Mouse (Mus musculus): ENCODE results near the gene Ms4a12.
"Not testable (repeated sequence)": the region's sequence is repeated elsewhere in the genome, so short reads cannot be mapped to it uniquely, and the experiment has no call there.

Ms4a12 gene

DNA sequence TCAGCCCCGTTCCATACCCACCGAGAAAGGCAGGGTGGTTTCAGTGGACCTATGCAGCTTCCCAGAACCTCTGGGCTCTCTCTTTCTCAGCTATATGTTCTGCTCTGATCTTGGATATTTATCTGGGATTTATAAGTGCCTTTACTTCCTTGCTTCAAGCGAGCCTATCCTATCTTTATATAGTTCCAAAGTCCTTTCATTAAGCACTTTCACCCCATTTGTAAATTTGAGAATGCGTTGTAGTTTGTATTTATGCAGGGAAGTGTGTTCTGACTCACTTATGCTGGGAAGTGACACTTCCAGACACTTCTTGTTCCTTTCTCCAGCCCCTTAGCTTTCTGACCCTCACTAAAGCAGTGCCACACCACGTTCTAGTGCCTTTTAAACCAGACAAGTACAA is at the start of gene Ms4a12:
TSS of gene Ms4a12 (minus strand) at position 101 of the 400 bp plus-strand sequence.
- ChIA-PET CTCF (no interaction called here), POLR2A (no interaction called here)

- ChIA-PET POLR2A (interaction anchor here (1.0 to 3.3 kb wide), 7 partner anchors 12 to 29 kb away, joined by 3 to 16 read pairs (median 4); no protein-coding TSS in a partner anchor), CTCF (no interaction called here)
These were observed 48.0 kb upstream of the Ms4a12 start for GRCm38 (mm10) chr19:11280223-11280622.

DNA sequence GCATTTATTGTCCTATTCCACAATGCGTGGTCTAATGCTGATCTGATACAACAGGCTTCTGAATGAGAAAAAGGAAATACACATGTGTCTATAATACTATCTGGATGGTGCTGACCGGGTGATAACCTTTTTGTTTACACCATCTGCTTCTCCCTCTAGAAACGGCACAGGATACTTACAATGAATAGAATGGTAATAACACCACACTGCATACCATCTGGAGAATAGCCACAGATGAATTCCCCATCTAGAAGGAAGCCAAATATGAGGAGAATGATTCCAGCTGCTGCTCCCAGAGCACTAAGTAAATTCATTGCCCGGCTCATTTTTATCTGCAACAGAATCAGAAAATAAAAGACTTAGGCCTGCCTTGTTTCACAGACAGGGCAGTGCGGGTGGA is 44.2 kb upstream of the Ms4a12 start:
- ChIA-PET POLR2A (no interaction called here), CTCF (no interaction called here)

DNA sequence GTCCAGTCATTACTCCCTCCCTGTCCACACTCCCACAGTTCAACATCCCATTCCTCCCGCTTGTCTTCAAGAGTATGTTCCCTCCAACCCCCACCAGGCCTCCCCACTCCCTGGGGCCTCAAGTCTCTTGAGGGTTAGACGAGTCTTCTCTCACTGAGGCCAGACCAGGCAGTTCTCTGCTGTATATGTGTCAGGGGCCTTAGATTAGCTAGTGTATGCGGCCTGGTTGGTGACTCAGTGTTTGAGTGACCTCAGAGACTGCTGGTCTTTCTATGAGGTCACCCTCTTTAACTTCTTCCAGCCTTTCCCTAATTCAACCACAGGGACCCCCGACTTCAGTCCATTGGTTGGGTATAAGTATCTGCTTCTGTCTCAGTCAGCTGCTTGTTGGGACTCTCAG is 34.7 kb upstream of the Ms4a12 start:
- CTCF ChIA-PET = no interaction called here

DNA sequence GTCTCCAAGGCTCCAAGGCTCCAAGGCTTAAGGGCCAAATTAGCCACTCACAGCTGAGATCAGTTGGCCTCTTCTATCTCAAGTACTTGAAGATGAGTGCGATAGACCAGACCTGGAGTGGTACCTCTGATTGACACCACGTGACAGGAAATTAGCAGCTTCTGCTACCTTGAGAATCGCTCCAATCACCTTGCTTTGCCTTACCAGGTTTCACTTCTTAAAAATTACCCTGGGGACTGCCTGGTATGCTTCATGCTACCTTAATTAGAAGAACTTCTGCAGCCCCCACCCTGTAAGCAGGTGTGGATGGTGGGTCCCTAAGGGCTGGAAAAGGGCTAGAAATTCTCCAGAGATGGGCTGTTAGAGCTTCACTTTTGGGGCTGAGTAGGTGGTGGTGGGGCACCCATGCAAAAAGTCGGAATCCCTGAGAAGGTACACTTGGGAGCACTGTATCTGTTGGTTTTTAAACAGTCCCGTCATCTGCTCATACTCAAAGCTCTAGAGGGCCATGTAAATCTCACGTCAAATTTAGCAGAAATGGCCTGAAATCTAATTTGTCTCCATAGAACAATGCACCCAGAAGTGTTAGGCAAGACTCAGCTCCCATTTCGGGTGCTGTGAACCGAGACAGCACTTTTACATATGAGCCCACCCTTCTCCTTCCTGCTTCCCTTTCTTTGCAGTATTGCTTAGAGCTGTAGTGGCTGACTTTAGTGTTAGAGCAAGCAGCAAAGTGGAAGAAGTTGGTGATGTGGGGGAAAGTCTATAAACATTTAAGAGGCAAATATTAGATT is 34.0 kb upstream of the Ms4a12 start, which contains the start of gene Ms4a1:
TSS of gene Ms4a1 (minus strand) at position 190 of the 794 bp plus-strand sequence.
- POLR2A ChIA-PET = interaction anchor here in 2 of 4 experiments (0.6 to 1.3 kb wide), 2 partner anchors 27 to 89 kb away, joined by 3 read pairs; no protein-coding TSS in a partner anchor

More for the DNA sequence above, 34.7 kb upstream of the Ms4a12 start:
- POLR2A ChIA-PET = interaction anchor here in 2 of 4 experiments (0.6 to 1.3 kb wide), 2 partner anchors 19 to 26 kb away, joined by 3 to 6 read pairs; no protein-coding TSS in a partner anchor

GRCm38 (mm10) chr19:11264602-11265185 is 32.4 kb upstream of the Ms4a12 start:
- POLR2A ChIA-PET = interaction anchor here in 2 of 4 experiments (0.6 to 1.1 kb wide), 2 partner anchors 10 to 644 kb away, joined by 3 to 4 read pairs; no protein-coding TSS in a partner anchor
- CTCF ChIA-PET = interaction anchor here in 1 of 4 experiments (0.6 kb wide), 1 partner anchor 50 kb away, joined by 4 read pairs; no protein-coding TSS in a partner anchor

More for the DNA sequence above, 34.0 kb upstream of the Ms4a12 start, which contains the start of gene Ms4a1:
- CTCF ChIA-PET = no interaction called here

GRCm38 (mm10) chr19:11263549-11263948 is 31.3 kb upstream of the Ms4a12 start:
- POLR2A ChIA-PET = no interaction called here

GRCm38 (mm10) chr19:11262932-11263331 is 30.7 kb upstream of the Ms4a12 start:
- CTCF ChIA-PET, POLR2A ChIA-PET: not testable (repeated sequence)

More at GRCm38 (mm10) chr19:11263549-11263948, 31.3 kb upstream of the Ms4a12 start:
- CTCF ChIA-PET = no interaction called here

DNA sequence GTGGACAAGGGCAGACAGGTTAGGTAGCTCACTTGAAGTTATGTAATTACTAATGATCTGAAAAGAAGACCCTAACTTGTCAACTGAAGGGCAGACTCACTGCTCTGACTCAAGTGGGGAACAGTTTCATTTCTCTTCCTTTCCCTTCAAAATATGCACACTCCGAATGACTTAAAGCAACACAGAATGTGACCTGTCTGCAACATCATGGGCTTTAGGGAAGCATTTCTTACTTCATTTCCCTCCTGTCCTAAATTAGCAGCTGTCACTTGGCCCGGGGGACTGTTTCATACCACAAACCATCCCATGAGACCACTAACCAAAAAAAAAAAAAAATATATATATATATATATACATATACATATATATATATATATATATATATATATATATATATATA is 29.3 kb upstream of the Ms4a12 start:
- ChIA-PET POLR2A (interaction anchor here in 1 of 4 experiments (0.6 kb wide), 1 partner anchor 137 kb away, joined by 3 read pairs; no protein-coding TSS in a partner anchor), CTCF (interaction anchor here in 1 of 4 experiments (0.6 kb wide), 1 partner anchor 277 kb away, joined by 3 read pairs; no protein-coding TSS in a partner anchor)

GRCm38 (mm10) chr19:11244230-11244629 is 12.0 kb upstream of the Ms4a12 start:
- ChIA-PET POLR2A (interaction anchor here in 1 of 4 experiments (0.7 kb wide), 1 partner anchor 35 kb away, joined by 3 read pairs; no protein-coding TSS in a partner anchor), CTCF (no interaction called here)

- CTCF ChIA-PET = no interaction called here
- POLR2A ChIA-PET = no interaction called here
These were observed 10.3 kb upstream of the Ms4a12 start for GRCm38 (mm10) chr19:11242560-11242959.

DNA sequence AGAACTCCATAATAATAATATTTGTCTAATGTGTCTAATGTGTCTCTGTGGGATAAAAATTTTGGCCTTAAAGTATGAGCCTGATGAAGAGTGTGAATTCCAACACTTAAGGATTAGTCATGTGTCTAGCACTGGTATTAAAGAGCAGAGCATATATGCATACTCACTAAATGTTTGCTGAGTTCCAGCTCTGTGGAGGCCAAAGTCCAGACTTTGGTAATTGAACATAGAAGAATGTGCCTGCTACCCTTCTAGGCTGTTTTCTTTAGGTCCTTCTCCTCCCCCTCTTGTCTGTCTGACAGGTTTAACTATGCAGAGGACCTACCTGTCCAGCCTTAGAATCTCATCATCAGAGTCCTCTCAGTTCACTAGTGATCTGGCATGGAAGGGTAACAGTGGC is 3.6 kb upstream of the Ms4a12 start:
- CTCF ChIA-PET = interaction anchor here in 1 of 4 experiments (0.5 kb wide), 1 partner anchor 19 kb away, joined by 3 read pairs; no protein-coding TSS in a partner anchor
- POLR2A ChIA-PET = no interaction called here

DNA sequence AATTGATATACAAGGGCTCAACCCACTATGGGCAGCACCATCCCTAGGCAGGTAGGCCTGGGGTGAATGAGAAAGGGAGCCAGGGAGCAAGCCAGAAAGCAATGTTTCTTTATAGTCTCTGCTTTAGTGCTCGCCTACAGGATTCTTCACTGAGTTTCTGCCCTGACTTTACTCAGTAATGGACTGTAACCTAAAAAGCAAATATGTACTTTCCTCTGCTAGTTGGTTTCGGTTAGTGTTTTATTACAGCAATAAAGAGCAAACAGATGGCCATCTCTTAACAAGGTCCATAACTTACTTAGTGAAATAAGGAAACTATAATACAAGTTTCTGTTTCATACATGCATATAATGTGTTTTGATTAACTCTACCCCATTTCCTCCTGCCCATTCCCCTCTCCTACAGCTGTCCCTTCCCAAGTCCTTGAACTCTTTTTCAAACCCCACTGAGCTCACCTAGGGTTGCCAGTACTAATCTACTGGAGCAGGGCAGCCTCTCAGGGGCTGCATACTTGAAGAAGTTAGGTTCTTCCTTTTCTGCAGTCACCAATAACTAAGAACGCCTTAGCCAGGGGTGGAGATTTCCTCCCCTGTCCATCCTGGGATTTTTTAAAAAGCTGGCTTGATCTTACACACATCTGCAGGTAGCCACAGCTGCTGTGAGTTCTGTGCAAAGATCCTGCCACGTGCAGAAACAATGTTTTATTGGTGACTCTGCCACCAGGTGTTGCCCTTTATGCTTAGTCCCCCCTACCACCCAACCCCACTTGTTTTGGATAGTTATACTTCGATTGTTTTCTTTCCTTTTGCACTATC is 2.9 kb upstream of the Ms4a12 start:
- ChIA-PET CTCF (interaction anchor here in 1 of 4 experiments (0.5 kb wide), 1 partner anchor 19 kb away, joined by 3 read pairs; no protein-coding TSS in a partner anchor), POLR2A (no interaction called here)

DNA sequence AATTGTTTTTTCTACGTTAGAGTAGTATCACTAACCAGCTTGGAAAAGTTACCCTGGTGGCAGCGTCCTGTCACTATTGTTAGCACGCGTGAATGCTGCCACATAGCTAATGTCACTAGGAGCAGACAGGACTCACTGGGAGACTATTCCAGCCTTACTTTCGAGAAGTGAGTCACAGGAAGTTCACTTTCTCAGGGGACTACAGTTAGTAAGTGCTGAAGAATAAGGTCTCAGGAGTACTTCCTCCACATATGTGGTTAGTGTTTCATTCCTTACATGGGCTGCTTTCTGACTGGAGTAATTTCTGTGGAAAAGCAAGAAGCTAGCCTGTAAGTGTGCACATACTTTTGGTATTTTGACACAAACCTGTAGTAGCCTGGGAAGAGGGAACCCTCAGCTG is 2.0 kb upstream of the Ms4a12 start:
- POLR2A ChIA-PET = no interaction called here

DNA sequence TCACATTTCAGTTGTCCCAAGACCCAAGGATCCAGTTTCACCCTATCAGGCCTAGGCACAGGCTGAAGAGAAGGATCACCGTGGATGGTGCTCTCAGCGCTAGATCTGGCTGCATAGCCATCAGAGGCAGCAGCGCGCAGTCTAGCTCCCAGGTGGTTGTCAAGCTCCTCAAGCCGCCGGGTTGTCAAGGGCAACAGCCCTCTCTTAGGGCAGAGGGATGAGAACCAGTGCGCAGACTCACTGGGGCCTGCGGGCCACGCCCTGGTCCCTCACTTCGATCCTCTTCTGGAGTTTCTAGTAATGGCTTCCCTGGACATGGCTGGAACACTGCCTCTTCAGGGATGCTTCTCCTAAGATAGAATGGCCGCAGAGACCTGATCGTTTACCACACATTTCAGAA is 35.7 kb downstream of the Ms4a12 start, which contains the start of gene Ms4a13:
TSS of gene Ms4a13 (minus strand) at position 192 of the 400 bp plus-strand sequence.
- POLR2A ChIA-PET = interaction anchor here in 1 of 4 experiments (0.5 kb wide), 1 partner anchor 281 kb away, joined by 3 read pairs; no protein-coding TSS in a partner anchor
- CTCF ChIA-PET = interaction anchor here in 1 of 4 experiments (0.9 to 1.4 kb wide), 2 partner anchors 152 to 217 kb away, joined by 3 to 4 read pairs; no protein-coding TSS in a partner anchor

More for the DNA sequence above, 2.0 kb upstream of the Ms4a12 start:
- CTCF ChIA-PET = no interaction called here

GRCm38 (mm10) chr19:11192552-11192951 is 39.7 kb downstream of the Ms4a12 start:
- CTCF ChIA-PET = interaction anchor here in 2 of 4 experiments (0.6 to 0.7 kb wide), 2 partner anchors 9 to 255 kb away, joined by 3 read pairs; no protein-coding TSS in a partner anchor

DNA sequence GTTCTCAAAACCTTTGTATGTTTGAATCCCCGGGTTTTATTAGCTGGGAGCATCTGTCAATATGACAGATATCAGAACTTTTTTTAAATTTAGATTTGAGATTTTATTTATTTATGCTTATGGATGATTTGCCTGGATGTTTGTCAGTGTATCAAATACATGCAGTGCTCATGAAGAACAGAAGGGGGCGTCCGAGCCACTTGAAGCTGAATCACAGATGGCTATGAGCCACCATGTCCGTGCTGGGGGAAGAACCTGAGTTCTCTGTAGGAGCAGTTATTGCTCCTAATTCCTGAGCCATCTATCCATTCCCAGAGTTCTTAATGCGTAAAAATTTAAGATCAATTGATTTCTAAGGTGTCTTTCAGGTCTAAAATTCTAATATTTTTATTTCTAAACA is 48.1 kb downstream of the Ms4a12 start:
- ChIA-PET CTCF (interaction anchor here (0.5 to 1.2 kb wide), 7 partner anchors 8 to 970 kb away, joined by 3 to 5 read pairs (median 4); partner anchors contain the start of gene 1700025F22Rik (in 1 of the 4)), POLR2A (interaction anchor here in 2 of 4 experiments (1.0 to 1.5 kb wide), 2 partner anchors 115 to 147 kb away, joined by 3 to 5 read pairs; no protein-coding TSS in a partner anchor)

More at GRCm38 (mm10) chr19:11192552-11192951, 39.7 kb downstream of the Ms4a12 start:
- POLR2A ChIA-PET = no interaction called here

DNA sequence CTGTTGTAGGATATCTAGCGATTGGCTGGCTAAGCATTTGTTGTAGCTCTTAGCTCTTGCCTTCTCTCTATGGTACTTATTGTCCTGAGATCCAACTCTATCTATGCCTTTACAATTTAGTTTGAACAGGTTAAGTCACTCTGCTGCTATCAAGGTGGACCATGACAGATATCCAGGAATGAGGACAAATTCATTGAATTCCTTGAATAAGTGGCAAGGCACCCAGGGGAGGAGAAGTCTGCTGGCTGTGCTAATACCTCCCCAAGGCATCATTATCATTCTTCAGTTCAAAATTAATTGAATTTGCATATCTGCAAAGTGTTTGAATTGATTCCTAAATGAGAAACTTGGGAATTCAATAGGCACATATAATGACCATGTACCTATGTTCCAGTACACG is 54.8 kb downstream of the Ms4a12 start:
- POLR2A ChIA-PET = interaction anchor here in 2 of 4 experiments (0.6 kb wide), 2 partner anchors 12 to 88 kb away, joined by 3 read pairs; partner anchors contain the start of genes 1700025F22Rik (in 1 of the 2) and Ms4a1 (in 1 of the 2)
- CTCF ChIA-PET = no interaction called here
